Mouse (Mus musculus): ENCODE data around the gene Uspl1. TPM values are rescaled to one million over a fixed set of nuclear protein-coding genes. Genes with fewer than 3 reads are reported as not detected.

Uspl1 gene
- polyA plus RNA-seq, 1 experiment from 2014 or later = 53.7 TPM

DNA sequence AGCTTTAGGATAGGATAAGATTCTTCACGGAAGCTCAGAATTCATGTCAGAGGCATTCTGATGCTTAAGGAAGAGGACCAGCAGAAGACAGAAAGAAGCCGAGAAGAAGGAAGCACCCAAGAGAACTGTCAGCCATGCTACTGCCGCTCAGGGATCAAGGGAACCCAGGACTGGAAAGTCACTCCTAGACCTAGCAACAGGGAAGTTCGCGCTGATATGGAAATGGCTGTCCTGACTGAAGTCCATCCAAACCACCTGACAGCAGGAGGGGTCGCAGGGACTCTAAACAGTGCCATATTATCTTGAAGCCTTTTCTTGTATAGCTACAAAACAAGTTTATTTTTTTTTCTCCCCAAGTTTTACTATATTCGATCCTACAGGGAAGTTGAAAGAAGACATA is 9.6 kb upstream of the Uspl1 start:
- DNase-seq (ENCODE audit: low spot score) = peak; percentile 63
- Histone ChIP-seq H3K4me3 (no peak overlapping the region), H3K4me1 (0 out of 2 replicates have a peak, but pooled peaks cover 3% of the 10 kb centered on the region), H3K9me3 (no peaks in the 10 kb centered on the region), H3K36me3 (no peaks in the 10 kb centered on the region), H3K27me3 (ENCODE audit: insufficient read depth, poor library complexity, severe bottlenecking) (no peaks in the 10 kb centered on the region), H3K27ac (no peak overlapping the region)
- WGBS = 82% methylated on average over 7 of the region's 7 CpGs

DNA sequence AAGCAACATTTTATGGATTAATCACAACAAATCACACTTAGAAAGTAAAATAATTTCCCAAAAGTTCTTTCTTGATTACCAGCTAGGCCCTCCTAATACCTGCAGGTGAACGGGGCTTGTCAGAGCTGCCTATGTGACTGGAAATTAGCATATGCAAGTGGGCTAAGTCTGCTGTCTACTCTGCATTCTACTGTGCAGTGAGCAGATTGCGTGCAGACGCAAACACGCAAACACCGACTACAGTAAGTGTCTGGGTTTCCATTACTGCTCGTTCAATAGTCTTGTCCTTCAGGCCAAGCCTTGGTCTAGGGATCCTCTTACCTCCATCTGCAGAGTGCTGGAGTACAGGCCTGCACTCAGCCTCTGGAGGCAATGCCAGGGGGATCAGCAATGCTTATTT is 8.4 kb upstream of the Uspl1 start:
- 0 out of 2 replicates have a peak, but pooled peaks cover 2% of the 10 kb centered on the region for H3K36me3 ChIP-seq
- 84% methylated on average over 6 of the region's 6 CpGs for WGBS
- peak; percentile 41 for DNase-seq (ENCODE audit: low spot score)
- no peak overlapping the region for H3K4me3 ChIP-seq
- H3K27ac ChIP-seq = no peak overlapping the region
- H3K4me1 ChIP-seq = 0 out of 2 replicates have a peak, but pooled peaks cover 3% of the 10 kb centered on the region
- H3K27me3 ChIP-seq (ENCODE audit: insufficient read depth, poor library complexity, severe bottlenecking) = no peaks in the 10 kb centered on the region
- no peaks in the 10 kb centered on the region for H3K9me3 ChIP-seq

DNA sequence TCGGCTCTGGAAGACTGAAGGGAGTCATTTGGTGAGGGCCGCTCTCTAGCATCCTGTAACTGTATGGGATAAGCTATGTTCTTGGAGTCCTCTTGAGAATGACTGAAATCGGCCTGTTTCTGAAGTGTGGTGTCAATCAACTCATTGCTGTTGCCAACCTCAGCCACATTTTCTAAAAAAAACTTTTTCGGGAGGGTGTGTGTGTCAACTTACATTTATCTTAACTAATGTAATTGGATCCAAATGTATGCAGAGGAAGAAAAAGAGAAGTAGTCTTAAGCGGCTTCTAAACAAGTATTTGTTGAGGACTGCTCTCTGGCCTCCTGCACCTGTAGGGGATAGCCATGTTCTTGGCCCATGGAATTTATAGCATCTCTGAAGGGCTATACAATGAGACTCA is 6.1 kb upstream of the Uspl1 start:
- Histone ChIP-seq H3K27me3 (ENCODE audit: insufficient read depth, poor library complexity, severe bottlenecking) (no peaks in the 10 kb centered on the region), H3K9me3 (no peaks in the 10 kb centered on the region), H3K4me1 (peaks cover 6% of the 10 kb centered on the region; the same call in 1 of the 2 replicates), H3K36me3 (0 out of 2 replicates have a peak, but pooled peaks cover 2% of the 10 kb centered on the region), H3K4me3 (no peak overlapping the region), H3K27ac (no peak overlapping the region)
- WGBS = 77% methylated on average over 5 of the region's 5 CpGs
- DNase-seq (ENCODE audit: low spot score) = peak; percentile 11

DNA sequence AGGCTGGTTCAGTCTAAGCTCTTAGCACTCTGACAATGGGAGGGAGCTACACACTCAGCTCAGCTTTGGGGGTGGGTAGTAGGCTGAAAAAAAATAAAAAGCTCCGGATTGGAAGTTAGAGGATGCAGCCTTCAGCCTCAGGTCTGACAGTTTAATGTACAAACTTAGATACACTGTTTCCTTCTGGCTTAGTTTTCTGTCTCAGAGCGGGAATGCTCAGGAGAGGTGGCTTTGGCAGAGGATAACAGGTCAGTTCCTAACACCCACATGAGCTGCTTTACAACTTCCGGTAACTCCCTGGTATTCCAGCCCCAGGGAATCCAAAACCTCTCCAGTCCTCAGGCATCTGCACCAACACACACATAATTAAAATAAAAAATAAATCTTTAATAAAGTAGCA is 4.3 kb upstream of the Uspl1 start:
- no peak overlapping the region for H3K4me3 ChIP-seq
- no peaks in the 10 kb centered on the region for H3K9me3 ChIP-seq
- H3K27me3 ChIP-seq (ENCODE audit: insufficient read depth, poor library complexity, severe bottlenecking) = no peaks in the 10 kb centered on the region
- H3K27ac ChIP-seq = no peak overlapping the region
- peaks cover 10% of the 10 kb centered on the region for H3K4me1 ChIP-seq
- peak; percentile 52 for DNase-seq (ENCODE audit: low spot score)
- 0 out of 2 replicates have a peak, but pooled peaks cover 2% of the 10 kb centered on the region for H3K36me3 ChIP-seq
- WGBS = 80% methylated on average over 3 of the region's 3 CpGs

DNA sequence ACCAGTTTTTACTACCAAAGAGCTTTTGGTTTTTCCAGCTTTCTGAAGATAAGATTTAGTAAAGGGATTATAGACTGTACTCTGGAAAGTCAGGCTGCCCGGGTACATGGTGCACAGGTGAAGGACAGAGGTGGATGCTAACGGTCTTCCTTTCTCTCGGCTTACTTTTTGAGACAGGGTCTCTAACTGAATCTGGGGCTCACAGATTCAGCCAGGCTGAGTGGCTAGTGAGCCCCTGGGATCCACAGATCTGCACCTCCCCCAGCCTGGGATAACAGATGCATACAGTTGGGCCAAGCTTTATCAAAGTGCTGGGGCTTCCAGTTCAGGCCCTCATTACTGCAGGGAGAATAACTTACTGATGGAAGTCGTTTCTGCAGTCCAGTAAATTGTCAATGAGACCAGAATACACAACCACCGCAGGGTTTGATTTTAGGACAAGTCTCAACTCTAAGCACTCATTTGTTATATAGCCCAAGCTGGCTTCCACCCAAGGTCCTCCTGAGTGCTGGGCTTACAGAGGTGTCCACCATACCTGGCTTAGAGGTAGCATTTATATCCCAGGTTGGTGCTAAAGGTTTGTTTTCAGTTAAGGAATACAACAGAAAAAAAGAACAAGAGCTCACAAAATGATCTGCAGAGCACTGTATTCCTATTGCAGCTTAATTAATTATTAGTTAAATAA is 1.8 kb upstream of the Uspl1 start:
- Histone ChIP-seq H3K27ac (no peak overlapping the region), H3K9me3 (no peaks in the 10 kb centered on the region), H3K4me1 (peaks cover 26% of the 10 kb centered on the region), H3K36me3 (0 out of 2 replicates have a peak, but pooled peaks cover 2% of the 10 kb centered on the region), H3K4me3 (no peak overlapping the region), H3K27me3 (ENCODE audit: insufficient read depth, poor library complexity, severe bottlenecking) (no peaks in the 10 kb centered on the region)
- 82% methylated on average over 5 of the region's 5 CpGs for WGBS
- DNase-seq (ENCODE audit: low spot score) = peak; percentile 63

DNA sequence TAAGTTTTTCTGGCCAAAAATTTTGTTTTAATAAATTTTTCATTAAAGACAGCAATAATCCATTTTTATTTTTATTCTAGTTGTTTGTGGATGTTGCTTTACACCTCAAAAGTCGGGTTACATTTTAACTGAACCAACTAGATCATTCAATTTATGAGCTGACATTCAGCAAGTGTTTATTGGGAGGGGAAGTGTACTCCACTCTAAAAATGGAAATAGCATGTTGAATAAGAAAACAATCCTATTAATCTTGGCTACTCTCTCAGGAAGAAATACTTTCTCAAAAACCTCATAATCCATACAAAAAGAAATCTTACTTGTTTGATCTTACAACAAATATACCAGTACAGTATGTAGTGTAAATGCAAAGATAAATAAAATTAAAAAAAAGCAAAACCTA is 1.0 kb upstream of the Uspl1 start:
- 61% methylated on average over 1 of the region's 1 CpGs for WGBS

DNA sequence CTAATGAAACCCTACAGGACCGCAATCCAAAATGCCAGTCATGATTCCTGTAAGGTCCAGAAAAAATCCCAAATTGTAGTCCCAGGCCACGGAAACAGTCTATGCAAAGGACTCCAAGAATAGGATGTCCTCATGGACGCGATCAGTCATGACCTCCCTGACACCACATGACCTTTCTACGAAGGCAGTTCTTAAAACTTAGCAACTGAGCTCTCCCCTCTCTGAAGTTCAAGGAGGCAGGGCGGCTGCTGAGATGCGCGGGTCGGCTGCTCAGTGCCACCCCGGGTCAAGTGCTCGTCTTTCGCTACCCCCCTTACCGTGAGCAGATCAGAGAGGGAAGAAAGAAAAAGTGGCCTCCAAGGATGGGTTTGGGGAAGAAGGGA is 438 bp upstream of the Uspl1 start:
- no peak for DNase-seq (ENCODE audit: low spot score)
- Histone ChIP-seq H3K4me3 (peak overlapping the region; percentile 83), H3K36me3 (peaks cover 12% of the 10 kb centered on the region), H3K4me1 (peaks cover 26% of the 10 kb centered on the region), H3K27ac (peak overlapping the region; percentile 97), H3K27me3 (ENCODE audit: insufficient read depth, poor library complexity, severe bottlenecking) (no peaks in the 10 kb centered on the region), H3K9me3 (no peaks in the 10 kb centered on the region)
- WGBS = under 1% methylated on average over 13 of the region's 13 CpGs

More for the DNA sequence above, 1.0 kb upstream of the Uspl1 start:
- Histone ChIP-seq H3K4me3 (peak overlapping the region; percentile 83), H3K27ac (peak overlapping the region; percentile 97), H3K4me1 (peaks cover 26% of the 10 kb centered on the region), H3K36me3 (peaks cover 7% of the 10 kb centered on the region; the same call in 1 of the 2 replicates), H3K9me3 (no peaks in the 10 kb centered on the region), H3K27me3 (ENCODE audit: insufficient read depth, poor library complexity, severe bottlenecking) (no peaks in the 10 kb centered on the region)
- no peak for DNase-seq (ENCODE audit: low spot score)

DNA sequence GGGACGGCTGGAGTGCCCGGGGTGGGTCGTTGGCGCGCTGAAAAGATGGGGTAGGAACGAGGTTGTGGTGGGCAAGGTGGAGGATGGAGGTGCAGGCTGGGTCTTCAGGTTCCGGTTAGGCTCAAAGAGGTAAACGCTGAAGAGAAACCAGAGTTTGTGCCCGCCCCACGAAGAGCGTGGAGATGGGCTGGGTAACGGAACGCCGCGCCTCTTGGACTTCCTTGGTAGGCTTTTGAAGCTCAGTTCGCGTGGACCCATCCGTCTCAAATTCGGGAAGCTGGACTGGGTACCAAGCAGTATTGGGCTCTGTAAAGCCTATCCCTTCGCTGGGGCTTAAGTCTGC is 665 bp downstream of the Uspl1 start:
- Histone ChIP-seq H3K4me1 (peaks cover 29% of the 10 kb centered on the region), H3K36me3 (peaks cover 23% of the 10 kb centered on the region), H3K27me3 (ENCODE audit: insufficient read depth, poor library complexity, severe bottlenecking) (no peaks in the 10 kb centered on the region), H3K9me3 (no peaks in the 10 kb centered on the region), H3K4me3 (peak overlapping the region; percentile 83), H3K27ac (peak overlapping the region; percentile 97)
- under 1% methylated on average over 20 of the region's 20 CpGs for WGBS
- DNase-seq (ENCODE audit: low spot score) = no peak

DNA sequence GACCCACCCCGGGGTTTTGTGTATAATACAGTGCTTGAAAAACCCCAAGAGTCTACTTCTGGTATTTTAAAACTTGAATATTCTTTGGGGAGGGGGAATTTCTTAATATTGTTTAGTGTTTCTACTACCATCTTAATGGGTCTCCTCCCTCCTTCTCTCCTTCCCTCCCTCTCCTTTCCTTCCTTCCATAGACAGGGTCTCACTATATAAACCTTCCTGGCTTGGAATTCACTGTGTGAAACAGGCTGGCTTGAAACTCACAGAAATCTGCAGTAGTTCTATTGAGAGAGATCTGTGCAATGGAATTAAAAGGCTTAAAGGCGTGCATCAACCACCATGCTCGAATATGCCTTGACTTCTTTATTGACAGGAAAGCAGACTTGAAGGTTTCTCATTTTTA is 1.7 kb downstream of the Uspl1 start:
- Histone ChIP-seq H3K4me1 (peaks cover 29% of the 10 kb centered on the region), H3K4me3 (peak overlapping the region; percentile 83), H3K9me3 (no peaks in the 10 kb centered on the region), H3K27me3 (ENCODE audit: insufficient read depth, poor library complexity, severe bottlenecking) (no peaks in the 10 kb centered on the region), H3K36me3 (peaks cover 30% of the 10 kb centered on the region), H3K27ac (0 out of 2 replicates have a peak overlapping the region, but pooled peaks have one; percentile 97)
- WGBS = 80% methylated on average over 3 of the region's 3 CpGs
- DNase-seq (ENCODE audit: low spot score) = peak; percentile 27

DNA sequence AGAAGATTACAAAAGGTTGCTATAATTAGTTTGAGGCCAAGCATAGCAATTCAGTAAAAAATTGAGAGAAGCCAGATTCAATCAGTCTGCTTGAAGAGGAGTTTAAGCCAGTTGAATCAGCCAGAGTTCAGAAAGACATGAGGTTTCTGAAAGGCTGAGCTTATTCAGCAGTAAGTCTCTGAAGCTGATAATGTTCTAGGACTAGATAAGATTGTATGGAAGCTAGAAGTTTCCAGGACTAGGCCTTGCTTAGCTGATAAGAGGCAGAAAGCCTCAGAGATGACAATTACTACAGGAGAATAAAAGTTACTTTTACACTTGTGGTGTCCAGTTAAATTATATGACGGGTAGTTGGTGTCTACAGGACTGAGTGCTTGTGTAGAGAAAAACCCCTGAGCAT is 6.0 kb downstream of the Uspl1 start:
- WGBS = 64% methylated on average over 1 of the region's 1 CpGs
- Histone ChIP-seq H3K4me1 (peaks cover 19% of the 10 kb centered on the region), H3K27ac (no peak overlapping the region), H3K9me3 (no peaks in the 10 kb centered on the region), H3K36me3 (peaks cover 71% of the 10 kb centered on the region), H3K27me3 (ENCODE audit: insufficient read depth, poor library complexity, severe bottlenecking) (no peaks in the 10 kb centered on the region), H3K4me3 (no peak overlapping the region)
- no peak for DNase-seq (ENCODE audit: low spot score)

DNA sequence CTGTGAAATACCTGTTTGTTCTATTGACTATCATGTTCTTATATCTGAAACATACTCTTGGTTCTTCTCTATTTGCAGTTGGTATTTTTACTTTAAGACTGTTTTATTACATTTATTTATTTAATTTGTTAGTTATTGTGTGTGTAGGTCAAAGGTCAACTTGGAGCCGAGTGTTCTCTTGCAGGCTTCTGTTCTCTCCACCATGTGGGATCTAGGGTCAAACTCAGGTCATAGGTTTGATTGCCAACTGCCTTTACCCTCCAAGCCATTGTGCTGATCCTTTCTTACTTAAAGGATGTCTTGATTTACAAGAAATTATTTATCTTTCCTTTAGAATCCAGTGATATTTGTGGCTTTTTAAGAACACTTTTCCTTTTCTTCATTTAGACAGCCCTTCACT is 12.5 kb downstream of the Uspl1 start:
- WGBS = 24% methylated on average over 1 of the region's 1 CpGs
- no peak overlapping the region for H3K27ac ChIP-seq
- H3K9me3 ChIP-seq = no peaks in the 10 kb centered on the region
- no peaks in the 10 kb centered on the region; the same call in 1 of the 2 replicates for H3K4me1 ChIP-seq
- H3K4me3 ChIP-seq = no peak overlapping the region
- H3K36me3 ChIP-seq = peaks cover 78% of the 10 kb centered on the region
- no peaks in the 10 kb centered on the region for H3K27me3 ChIP-seq (ENCODE audit: insufficient read depth, poor library complexity, severe bottlenecking)
- DNase-seq (ENCODE audit: low spot score) = no peak

DNA sequence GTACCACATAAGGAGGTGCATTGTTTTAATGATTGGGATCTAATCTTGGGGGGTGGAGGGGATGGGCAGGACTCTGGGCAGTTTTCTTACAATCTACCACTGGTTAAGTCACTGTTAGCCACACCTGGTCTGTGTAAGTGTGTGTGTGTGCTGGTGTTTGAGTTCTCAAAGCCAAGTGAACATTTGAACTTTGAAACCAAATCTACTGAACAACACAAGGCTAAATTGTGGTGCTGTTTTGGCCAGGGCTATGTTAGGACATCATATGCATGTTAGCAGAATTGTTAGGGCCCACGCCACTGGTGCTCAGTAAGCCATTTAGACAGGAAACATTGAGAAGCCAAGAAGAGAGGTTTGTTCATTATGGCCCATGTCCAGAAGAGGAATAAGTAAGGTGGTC is 14.6 kb downstream of the Uspl1 start:
- no peak for DNase-seq (ENCODE audit: low spot score)
- H3K36me3 ChIP-seq = peaks cover 81% of the 10 kb centered on the region
- WGBS = 96% methylated on average over 1 of the region's 1 CpGs
- H3K4me3 ChIP-seq = no peak overlapping the region
- no peaks in the 10 kb centered on the region; the same call in 1 of the 2 replicates for H3K4me1 ChIP-seq
- no peaks in the 10 kb centered on the region for H3K9me3 ChIP-seq
- H3K27me3 ChIP-seq (ENCODE audit: insufficient read depth, poor library complexity, severe bottlenecking) = no peaks in the 10 kb centered on the region
- H3K27ac ChIP-seq = no peak overlapping the region

DNA sequence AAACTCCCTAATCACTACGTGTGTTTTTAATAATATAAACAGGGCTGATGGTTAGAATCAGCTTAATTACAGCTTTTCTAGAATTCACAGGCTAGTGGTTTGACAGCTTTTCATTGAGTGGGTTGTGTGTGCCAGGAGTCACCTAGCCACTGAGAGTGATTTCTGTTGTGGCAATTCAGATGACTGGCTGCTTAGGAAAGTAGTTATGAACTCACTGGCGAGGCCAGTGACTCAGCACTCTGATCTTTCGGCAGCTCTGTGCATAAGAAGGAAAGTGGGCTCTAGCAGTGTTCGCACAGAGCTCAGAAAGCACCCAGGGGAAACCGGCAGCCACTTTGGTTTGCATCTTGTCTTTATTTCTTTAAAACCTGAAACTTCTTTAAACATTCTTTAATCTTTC is 18.8 kb downstream of the Uspl1 start:
- WGBS = 79% methylated on average over 5 of the region's 5 CpGs
- Histone ChIP-seq H3K36me3 (peaks cover 83% of the 10 kb centered on the region), H3K4me3 (no peak overlapping the region), H3K9me3 (no peaks in the 10 kb centered on the region), H3K27ac (no peak overlapping the region), H3K4me1 (0 out of 2 replicates have a peak, but pooled peaks cover 4% of the 10 kb centered on the region), H3K27me3 (ENCODE audit: insufficient read depth, poor library complexity, severe bottlenecking) (no peaks in the 10 kb centered on the region)
- DNase-seq (ENCODE audit: low spot score) = peak; percentile 9

Data from heart, embryonic 10.5 days (tissue).